Mouse (Mus musculus) spleen, embryonic (tissue): Measurements from ENCODE around the gene Dapp1.

Experiments used
- CTCF ChIA-PET: fragments of 350-600 bp; sonication (Branson Sonifier 250); formaldehyde crosslinking; loops from one replicate; lab custom pipeline; 2022; lab: Charles Lee

Gene Dapp1

GRCm38 (mm10) chr3:137981382-137981750 is at the start of gene Dapp1:
Gene Dapp1, minus strand, starts transcription at chr3:137981545.
- CTCF ChIA-PET, result interaction anchor here (0.6 to 0.9 kb wide), 2 partner anchors 10 to 1372 kb away, joined by 3 read pairs; no protein-coding TSS in a partner anchor

GRCm38 (mm10) chr3:138030563-138030962 is 49.2 kb upstream of the Dapp1 start:
- CTCF ChIA-PET, result no interaction called here

- CTCF ChIA-PET, result interaction anchor here (0.6 kb wide), 1 partner anchor 13 kb away, joined by 3 read pairs; no protein-coding TSS in a partner anchor
These were observed 48.0 kb upstream of the Dapp1 start for GRCm38 (mm10) chr3:138029351-138029750.

GRCm38 (mm10) chr3:138027575-138028362 is 46.4 kb upstream of the Dapp1 start:
- CTCF ChIA-PET, result no interaction called here

DNA sequence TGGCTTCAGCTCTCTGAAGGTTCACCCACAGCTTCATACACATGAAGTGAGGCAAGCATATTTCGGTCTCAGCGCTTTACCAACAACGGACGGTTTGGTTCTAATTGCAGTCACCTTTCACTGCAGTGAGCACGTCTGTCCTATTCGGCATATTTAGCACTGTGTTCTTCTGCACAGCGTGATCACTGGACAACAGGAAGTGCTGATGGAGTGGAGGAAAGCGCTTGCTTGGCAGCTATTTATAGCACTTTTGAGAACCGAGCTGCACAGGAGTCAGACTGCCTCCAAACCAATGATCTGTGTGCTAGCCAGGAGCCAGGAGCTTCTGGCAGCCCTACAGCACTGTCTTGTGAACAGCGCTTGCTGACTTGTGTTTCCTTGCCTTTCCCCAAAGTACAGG is 44.9 kb upstream of the Dapp1 start:
- CTCF ChIA-PET, result no interaction called here

DNA sequence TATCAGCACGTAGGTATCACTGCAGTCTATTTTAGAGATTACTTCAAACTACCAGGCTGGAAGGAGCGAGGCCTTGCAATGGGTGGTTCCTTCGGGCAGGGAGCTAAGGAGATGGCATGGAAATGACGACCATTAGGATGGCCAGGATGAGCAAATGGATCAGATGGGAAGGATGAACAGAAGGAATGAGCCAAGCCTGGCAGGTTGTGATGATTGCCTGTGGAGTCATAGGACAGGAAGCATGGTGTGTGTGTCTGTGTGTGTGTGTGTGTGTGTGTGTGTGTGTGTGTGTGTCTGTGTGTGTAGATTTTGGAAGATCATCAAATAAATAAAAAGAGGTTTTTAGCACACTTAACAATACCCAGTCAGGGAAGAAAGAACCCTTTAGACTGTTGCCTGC is 41.3 kb upstream of the Dapp1 start:
- CTCF ChIA-PET, result interaction anchor here (0.7 kb wide), 1 partner anchor 266 kb away, joined by 3 read pairs; no protein-coding TSS in a partner anchor

DNA sequence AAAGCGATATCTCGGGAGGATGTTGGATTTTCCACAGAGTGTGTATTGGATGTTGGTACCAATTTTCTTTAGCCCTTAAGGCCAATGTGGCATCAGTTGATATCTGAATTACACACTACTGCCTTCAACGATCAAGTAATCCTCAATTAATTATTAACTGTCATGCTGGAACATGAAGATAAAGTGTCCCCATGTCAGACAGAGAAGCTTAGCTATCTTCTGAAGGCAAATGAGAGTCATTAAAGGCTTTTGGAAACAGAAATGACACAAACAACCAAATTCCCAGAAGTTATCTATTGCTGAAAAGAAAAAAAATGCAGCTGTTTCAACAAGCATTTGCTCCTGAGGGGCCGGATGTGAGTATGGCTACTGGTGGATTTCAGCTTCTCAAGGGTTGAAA is 40.7 kb upstream of the Dapp1 start:
- CTCF ChIA-PET, result no interaction called here

- CTCF ChIA-PET, result no interaction called here
These were observed 35.5 kb upstream of the Dapp1 start for GRCm38 (mm10) chr3:138016810-138017209.

DNA sequence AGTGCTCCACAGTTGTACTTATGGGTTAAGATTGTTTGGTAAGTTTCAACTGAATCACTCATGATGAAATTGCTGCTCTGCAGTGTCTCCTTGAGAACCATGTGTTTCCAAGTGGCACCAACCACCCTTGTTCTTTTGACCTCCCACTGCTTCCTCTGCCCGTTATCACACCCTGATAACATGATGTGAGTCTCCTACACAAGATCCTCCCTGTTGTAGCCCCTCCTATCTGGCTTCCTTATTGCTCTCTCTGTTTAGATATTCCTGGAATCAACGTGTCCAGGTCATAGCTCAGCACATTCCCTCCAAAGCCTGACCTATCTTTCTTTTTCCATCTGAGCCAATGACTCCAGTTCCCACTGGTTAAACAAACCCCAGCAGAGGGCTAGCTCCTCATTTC is 33.4 kb upstream of the Dapp1 start:
- CTCF ChIA-PET, result interaction anchor here (0.6 kb wide), 1 partner anchor 24 kb away, joined by 4 read pairs; no protein-coding TSS in a partner anchor

DNA sequence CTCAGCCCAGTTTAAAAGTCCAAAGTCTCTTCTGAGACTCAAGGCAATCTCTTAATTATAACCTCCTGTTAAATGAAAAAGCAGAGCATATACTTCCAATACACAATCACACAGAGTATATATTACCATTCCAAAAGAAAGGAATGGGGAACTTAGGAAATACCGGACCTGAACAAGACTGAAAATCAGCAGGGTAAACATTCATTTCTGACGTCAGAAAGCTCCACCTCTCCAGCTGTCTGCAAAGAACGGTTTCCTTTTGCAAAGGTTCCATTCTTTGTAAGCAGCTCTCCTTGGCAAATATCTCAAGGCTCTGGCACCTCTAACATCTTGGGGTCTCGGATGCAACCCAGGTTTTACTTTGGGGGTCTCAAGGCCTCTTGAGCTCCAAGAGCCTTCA is 31.0 kb upstream of the Dapp1 start:
- CTCF ChIA-PET, result interaction anchor here (0.7 kb wide), 1 partner anchor 110 kb away, joined by 3 read pairs; no protein-coding TSS in a partner anchor

GRCm38 (mm10) chr3:138008152-138008551 is 26.8 kb upstream of the Dapp1 start:
- CTCF ChIA-PET, result no interaction called here

DNA sequence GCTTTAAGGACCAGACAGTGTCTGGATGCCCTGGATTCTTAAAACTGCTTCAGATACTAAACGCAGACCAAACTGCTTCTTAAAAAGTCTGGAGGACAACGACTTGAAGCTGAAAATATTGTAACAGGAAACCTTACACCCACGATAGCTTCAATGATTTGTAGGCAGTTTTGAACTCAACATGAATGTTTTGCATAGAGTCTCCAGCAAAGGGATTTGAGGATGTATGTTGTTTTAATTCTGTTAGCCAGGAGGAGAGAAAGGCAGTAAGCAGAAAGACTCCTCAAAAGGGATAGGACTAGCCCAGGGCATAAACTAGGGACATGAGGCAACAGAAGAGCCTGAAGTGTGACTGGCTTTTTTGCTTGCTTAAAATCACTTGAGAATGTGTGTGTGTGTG is 25.6 kb upstream of the Dapp1 start:
- CTCF ChIA-PET, result no interaction called here

GRCm38 (mm10) chr3:138003264-138003663 is 21.9 kb upstream of the Dapp1 start:
- CTCF ChIA-PET, result interaction anchor here (0.6 kb wide), 1 partner anchor 1093 kb away, joined by 4 read pairs; no protein-coding TSS in a partner anchor

GRCm38 (mm10) chr3:138002545-138002944 is 21.2 kb upstream of the Dapp1 start:
- CTCF ChIA-PET, result no interaction called here

DNA sequence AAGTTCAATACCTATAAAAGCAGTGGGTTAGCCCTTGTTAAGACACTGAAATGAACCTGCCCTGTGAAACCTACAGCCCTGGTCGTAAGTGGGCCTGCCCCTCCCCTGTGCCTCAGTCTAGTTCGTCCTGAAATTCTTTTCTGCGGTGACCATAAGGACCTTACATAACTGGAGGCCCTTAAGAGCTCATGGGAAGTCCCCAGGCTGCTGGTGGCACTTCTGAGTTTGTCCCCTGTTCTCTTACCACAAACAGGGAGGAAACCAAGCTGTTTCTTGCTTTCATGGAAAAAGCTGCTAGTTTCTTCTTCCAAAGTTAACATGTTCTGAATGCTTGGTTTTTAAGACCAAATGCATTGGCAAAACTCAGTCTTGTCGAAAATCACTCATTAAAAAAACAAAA is 20.5 kb upstream of the Dapp1 start:
- CTCF ChIA-PET, result no interaction called here

GRCm38 (mm10) chr3:138000724-138001069 is 19.4 kb upstream of the Dapp1 start:
- CTCF ChIA-PET, result interaction anchor here (1.2 kb wide), 1 partner anchor 147 kb away, joined by 3 read pairs; no protein-coding TSS in a partner anchor

DNA sequence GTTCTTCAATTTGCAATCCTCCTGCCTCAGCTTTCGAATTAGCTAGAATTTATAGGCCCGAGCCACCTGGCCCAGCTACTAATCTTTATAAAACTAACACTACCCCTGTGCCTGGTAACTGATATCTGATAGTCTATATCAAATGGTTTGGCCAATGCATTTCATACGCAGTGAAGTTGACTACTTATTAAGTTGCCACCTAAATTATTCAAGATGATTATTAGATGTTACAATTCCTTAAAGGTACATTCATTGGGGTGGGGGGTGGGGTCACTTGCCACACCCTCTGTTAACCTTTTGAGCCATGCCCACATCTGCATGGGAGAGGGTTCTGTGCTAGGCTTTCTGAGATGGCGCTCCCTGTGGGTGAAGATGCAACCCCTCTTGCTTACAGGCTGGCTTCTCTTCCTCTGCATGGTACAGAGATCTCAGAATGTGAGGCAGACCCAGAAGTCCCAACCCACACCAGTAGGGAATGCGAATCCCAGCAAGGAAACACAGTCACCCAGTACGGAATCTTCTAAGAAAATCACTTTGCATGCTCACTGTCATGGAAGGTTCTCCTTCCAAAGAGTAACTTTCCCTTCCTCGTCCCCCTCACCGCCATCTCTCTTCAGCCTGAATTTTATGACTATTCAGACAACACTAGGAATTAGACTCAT is 18.8 kb upstream of the Dapp1 start:
- CTCF ChIA-PET, result interaction anchor here (1.2 kb wide), 1 partner anchor 146 kb away, joined by 3 read pairs; no protein-coding TSS in a partner anchor

DNA sequence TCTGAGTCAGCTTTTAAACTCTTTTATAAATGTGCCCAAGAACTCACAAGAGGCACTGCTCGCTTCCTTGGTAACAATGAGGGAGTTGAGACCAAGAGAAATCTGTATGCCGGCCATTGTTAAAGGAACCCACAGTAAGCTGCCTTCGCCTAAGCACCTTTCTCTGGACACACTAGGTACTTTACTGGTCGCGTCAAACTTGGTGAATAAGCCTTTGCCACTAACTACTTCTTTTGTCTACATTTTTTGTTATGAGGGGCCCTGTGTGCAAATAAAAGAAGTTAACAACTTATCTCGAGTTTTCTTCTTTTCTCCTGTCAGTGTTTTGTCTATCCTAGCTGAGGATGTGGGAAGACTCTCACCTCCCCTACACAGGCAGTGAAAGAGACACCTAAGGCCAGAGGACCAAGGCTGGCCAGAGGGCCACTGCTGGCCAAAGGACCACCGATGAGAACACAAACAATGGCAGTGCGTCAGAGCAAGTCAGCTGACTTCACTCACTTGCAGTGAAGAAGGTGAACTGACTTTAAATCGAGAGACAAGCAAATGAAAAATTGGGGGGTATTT is 18.0 kb upstream of the Dapp1 start:
- CTCF ChIA-PET, result interaction anchor here (0.6 kb wide), 1 partner anchor 19 kb away, joined by 3 read pairs; no protein-coding TSS in a partner anchor

- CTCF ChIA-PET, result interaction anchor here (0.6 kb wide), 1 partner anchor 18 kb away, joined by 3 read pairs; no protein-coding TSS in a partner anchor
These were observed 17.3 kb upstream of the Dapp1 start for GRCm38 (mm10) chr3:137998491-137999223.

- CTCF ChIA-PET, result interaction anchor here (0.6 to 0.8 kb wide), 2 partner anchors 9 to 109 kb away, joined by 3 to 4 read pairs; no protein-coding TSS in a partner anchor
These were observed 14.1 kb upstream of the Dapp1 start for GRCm38 (mm10) chr3:137995486-137995885.

- CTCF ChIA-PET, result no interaction called here
These were observed 12.9 kb upstream of the Dapp1 start for GRCm38 (mm10) chr3:137994196-137994595.
